Mouse (Mus musculus) liver, postnatal 0 days (tissue): ENCODE results near the gene Plxdc1. TPM values are rescaled to one million over a fixed set of nuclear protein-coding genes. Genes with fewer than 3 reads are reported as not detected.

Source experiments
- ATAC-seq: fragments of 200-750 bp; cut with Nextera tagmentation; 2 replicates; pipeline ENCODE4 v1.8.0; 2017; ENCODE audit warnings: mild to moderate bottlenecking, moderate library complexity
- DNase-seq: peaks from one replicate; pipeline ENCODE4 v3.0.0-alpha.2; 2016
- H3K27ac ChIP-seq: fragments of 300-500 bp; sonication (generic); 2 replicates; pipeline ENCODE4 v1.5.1; 2014; ENCODE audit warnings: antibody characterized with exemption, moderate library complexity, mild to moderate bottlenecking, low read depth
- H3K27me3 ChIP-seq: fragments of 300-500 bp; sonication (generic); 2 replicates; pipeline ENCODE4 v1.6.1; 2014; ENCODE audit warnings: low read length, control low read depth, mixed read lengths; ENCODE audit not compliant: insufficient read depth
- H3K36me3 ChIP-seq: fragments of 300-500 bp; sonication (generic); replicated peaks from 2 replicates; pipeline ENCODE4 v1.6.1; 2014; ENCODE audit warnings: mild to moderate bottlenecking, control low read depth, low read length, moderate library complexity, mixed read lengths; ENCODE audit not compliant: insufficient read depth
- H3K4me1 ChIP-seq: fragments of 300-500 bp; sonication (generic); 2 replicates; pipeline ENCODE4 v1.6.1; 2014; ENCODE audit warnings: antibody characterized with exemption, mild to moderate bottlenecking, control low read depth; ENCODE audit not compliant: insufficient read depth
- H3K4me2 ChIP-seq: fragments of 300-500 bp; sonication (generic); 2 replicates; pipeline ENCODE4 v1.6.1; 2014; ENCODE audit warnings: low read depth, mild to moderate bottlenecking, low read length, moderate library complexity, mixed read lengths
- H3K4me3 ChIP-seq: fragments of 300-500 bp; sonication (generic); 2 replicates; pipeline ENCODE4 v1.5.1; 2014; ENCODE audit warnings: low read depth, low read length
- H3K9ac ChIP-seq: fragments of 300-500 bp; sonication (generic); replicated peaks from 2 replicates; pipeline ENCODE4 v1.6.1; 2014; ENCODE audit warnings: mild to moderate bottlenecking, moderate library complexity
- H3K9me3 ChIP-seq: fragments of 300-500 bp; sonication (generic); 2 replicates; pipeline ENCODE4 v1.6.1; 2016; ENCODE audit warnings: mild to moderate bottlenecking, control low read depth, low read length, mixed read lengths
- CTCF ChIP-seq: sonication (generic); IDR thresholded peaks from 2 replicates; pipeline ENCODE4 v1.5.1; 2016; ENCODE audit warnings: antibody characterized with exemption, low read depth
- EP300 ChIP-seq: IDR thresholded peaks from 2 replicates; pipeline ENCODE4 v1.6.1; 2016; ENCODE audit warnings: antibody characterized with exemption, low read depth, mild to moderate bottlenecking
- WGBS: fragments of 180-500 bp; shearing (Covaris S2); extraction: QIAGEN DNeasy Blood & Tissue Kit; methylation state at CpG from one replicate; pipeline ENCODE4 v1.1.7; 2014; ENCODE audit not compliant: insufficient replicate concordance; 5-methylcytosine and 5-hydroxymethylcytosine counted together
- polyA plus RNA-seq: library from polyadenylated mRNA; unstranded; fragments of >200 nt; fragmentation: Nextera tagmentation; extraction: Ambion mirVana; gene quantifications from 2 replicates; pipeline ENCODE4 v1.2.1, GENCODE M21; 2015

Plxdc1 gene
- polyA plus RNA-seq, 1 experiment from 2014 or later: 0.75 TPM

- Histone ChIP-seq H3K27me3 (peaks cover 11% of the 10 kb centered on the region), H3K36me3 (no peaks in the 10 kb centered on the region), H3K9me3 (no peaks in the 10 kb centered on the region), H3K4me3 (no peak overlapping the region), H3K27ac (no peak overlapping the region), H3K9ac (no peak overlapping the region), H3K4me1 (peaks cover 11% of the 10 kb centered on the region), H3K4me2 (no peak overlapping the region)
- TF ChIP-seq CTCF (no peak), EP300 (no peak)
- DNase-seq: no peak
- 59% methylated on average over 6 of the region's 6 CpGs for WGBS
- no peak for ATAC-seq
Measured at GRCm38 (mm10) chr11:98018222-98018621, 32.0 kb upstream of the Plxdc1 start.

DNA sequence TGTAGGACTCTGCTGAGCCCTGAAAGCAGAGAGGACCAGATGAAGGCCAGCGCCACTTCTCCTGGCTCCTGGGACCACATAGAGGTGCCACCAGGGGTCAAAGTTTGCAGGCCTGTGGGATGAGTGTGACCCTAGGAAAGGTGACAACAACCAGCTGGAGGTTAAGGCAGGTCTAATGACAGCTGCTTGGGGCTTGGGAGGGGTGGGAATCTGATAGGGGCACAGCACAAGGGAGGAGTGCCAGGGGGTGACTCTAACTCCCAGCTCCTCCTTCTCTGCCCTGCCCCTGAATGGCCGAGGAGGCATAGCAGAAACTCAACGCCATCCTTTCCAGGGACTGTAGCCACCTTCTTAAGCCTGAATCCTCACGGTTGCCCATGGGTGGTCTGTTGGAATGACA, 30.6 kb upstream of the Plxdc1 start:
- Histone ChIP-seq H3K36me3 (no peaks in the 10 kb centered on the region), H3K9me3 (no peaks in the 10 kb centered on the region), H3K4me3 (no peak overlapping the region), H3K4me1 (peaks cover 5% of the 10 kb centered on the region), H3K27ac (no peak overlapping the region), H3K4me2 (no peak overlapping the region), H3K27me3 (peaks cover 8% of the 10 kb centered on the region), H3K9ac (no peak overlapping the region)
- no peak for DNase-seq
- WGBS: 72% methylated on average over 4 of the region's 4 CpGs
- ATAC-seq: no peak
- TF ChIP-seq CTCF: no peak
- TF ChIP-seq EP300: no peak

- no peak overlapping the region for H3K9ac ChIP-seq
- 94% methylated on average over 5 of the region's 5 CpGs for WGBS
- no peak for TF ChIP-seq CTCF
- TF ChIP-seq EP300: no peak
- H3K27me3 ChIP-seq: peaks cover 2% of the 10 kb centered on the region; the same call in 1 of the 2 replicates
- no peaks in the 10 kb centered on the region for H3K36me3 ChIP-seq
- H3K4me3 ChIP-seq: no peak overlapping the region
- H3K9me3 ChIP-seq: no peaks in the 10 kb centered on the region
- H3K4me1 ChIP-seq: no peaks in the 10 kb centered on the region
- no peak overlapping the region for H3K4me2 ChIP-seq
- no peak overlapping the region for H3K27ac ChIP-seq
- DNase-seq (no peak), ATAC-seq (no peak)
Measured at GRCm38 (mm10) chr11:98016177-98016576, 29.9 kb upstream of the Plxdc1 start.

- 76% methylated on average over 10 of the region's 10 CpGs for WGBS
Measured at GRCm38 (mm10) chr11:98012831-98013230, 26.6 kb upstream of the Plxdc1 start.

GRCm38 (mm10) chr11:98011716-98012115, 25.5 kb upstream of the Plxdc1 start:
- TF ChIP-seq EP300 (no peak), CTCF (no peak)
- Histone ChIP-seq H3K4me3 (no peak overlapping the region), H3K27me3 (no peaks in the 10 kb centered on the region), H3K27ac (no peak overlapping the region), H3K9ac (no peak overlapping the region), H3K4me1 (no peaks in the 10 kb centered on the region), H3K36me3 (no peaks in the 10 kb centered on the region), H3K9me3 (no peaks in the 10 kb centered on the region), H3K4me2 (no peak overlapping the region)
- ATAC-seq (no peak), DNase-seq (no peak)
- 60% methylated on average over 8 of the region's 9 CpGs for WGBS

More at GRCm38 (mm10) chr11:98012831-98013230, 26.6 kb upstream of the Plxdc1 start:
- Histone ChIP-seq H3K9ac (no peak overlapping the region), H3K4me1 (no peaks in the 10 kb centered on the region), H3K27me3 (no peaks in the 10 kb centered on the region), H3K4me2 (no peak overlapping the region), H3K4me3 (no peak overlapping the region), H3K36me3 (no peaks in the 10 kb centered on the region), H3K9me3 (no peaks in the 10 kb centered on the region), H3K27ac (no peak overlapping the region)
- ATAC-seq (no peak), DNase-seq (no peak)
- TF ChIP-seq CTCF (no peak), EP300 (no peak)

DNA sequence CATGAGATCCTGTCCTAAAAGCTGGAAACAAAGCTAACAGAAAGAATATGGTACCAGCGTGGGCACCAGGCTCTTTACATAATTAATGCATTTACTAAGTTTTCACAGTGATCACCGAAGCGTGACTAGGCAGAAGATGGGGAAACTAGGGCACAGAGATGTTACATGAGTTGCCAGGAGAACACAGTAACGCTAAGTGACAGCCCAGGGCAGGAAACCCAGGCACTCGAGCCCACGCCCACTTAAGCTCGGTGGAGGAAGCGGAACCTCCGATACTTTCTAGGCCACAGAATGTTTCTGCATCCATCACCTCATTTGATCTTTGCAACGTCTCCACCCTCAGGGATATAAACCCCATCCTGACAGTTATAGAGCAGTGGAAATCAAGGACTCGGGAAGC, 21.8 kb upstream of the Plxdc1 start:
- ATAC-seq (no peak), DNase-seq (no peak)
- 52% methylated on average over 11 of the region's 11 CpGs for WGBS
- TF ChIP-seq CTCF (no peak), EP300 (no peak)
- no peaks in the 10 kb centered on the region for H3K4me1 ChIP-seq
- no peak overlapping the region for H3K27ac ChIP-seq
- no peaks in the 10 kb centered on the region for H3K36me3 ChIP-seq
- H3K4me3 ChIP-seq: no peak overlapping the region
- H3K27me3 ChIP-seq: no peaks in the 10 kb centered on the region
- no peaks in the 10 kb centered on the region for H3K9me3 ChIP-seq
- H3K9ac ChIP-seq: no peak overlapping the region
- no peak overlapping the region for H3K4me2 ChIP-seq

DNA sequence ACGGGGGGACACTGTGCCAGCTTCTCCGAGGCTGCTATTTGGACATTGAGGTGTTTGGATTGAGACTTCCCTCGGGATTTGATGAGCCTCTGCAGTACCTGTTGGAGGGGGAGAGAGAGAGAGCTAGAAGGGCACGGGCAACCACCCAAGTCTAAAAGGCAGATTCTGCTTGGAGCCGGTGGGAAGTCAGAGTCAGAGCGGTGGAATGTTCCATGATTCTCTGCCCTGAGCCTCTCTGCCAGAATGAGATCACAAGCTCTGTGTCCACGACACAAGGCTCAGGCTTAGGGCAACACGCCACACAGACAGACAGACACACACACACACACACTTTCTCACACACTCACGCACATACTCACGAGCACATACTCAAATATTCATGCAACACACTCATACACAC, 19.4 kb upstream of the Plxdc1 start:
- DNase-seq (no peak), ATAC-seq (no peak)
- Histone ChIP-seq H3K9ac (no peak overlapping the region), H3K27me3 (0 out of 2 replicates have a peak, but pooled peaks cover 8% of the 10 kb centered on the region), H3K9me3 (no peaks in the 10 kb centered on the region), H3K4me2 (no peak overlapping the region), H3K27ac (no peak overlapping the region), H3K36me3 (no peaks in the 10 kb centered on the region), H3K4me3 (no peak overlapping the region), H3K4me1 (peaks cover 9% of the 10 kb centered on the region)
- WGBS: 79% methylated on average over 10 of the region's 10 CpGs
- no peak for TF ChIP-seq EP300
- no peak for TF ChIP-seq CTCF
